Mouse (Mus musculus) liver, embryonic 14.5 days (tissue): Measurements from ENCODE around the gene Accsl. TPM values are rescaled to one million over a fixed set of nuclear protein-coding genes. Genes with fewer than 3 reads are reported as not detected.

Experiments
- ATAC-seq: fragments of 200-750 bp; cut with Nextera tagmentation; 2 replicates; pipeline ENCODE4 v1.8.0; 2017; ENCODE audit warnings: moderate number of reproducible peaks, mild to moderate bottlenecking, moderate library complexity; ENCODE audit not compliant: insufficient read depth
- DNase-seq, 3 experiments: peaks; one replicate each; pipeline ENCODE4 v3.0.0-alpha.2; 2012 to 2013; ENCODE audit warnings: low read depth in 3 of 3, low spot score in 3 of 3
- H3K27ac ChIP-seq: fragments of 300-500 bp; sonication (generic); 2 replicates; pipeline ENCODE4 v1.5.1; 2014; ENCODE audit warnings: moderate library complexity, mild to moderate bottlenecking, control low read depth, inconsistent platforms
- H3K27me3 ChIP-seq: fragments of 300-500 bp; sonication (generic); 2 replicates; pipeline ENCODE4 v1.6.1; 2014; ENCODE audit warnings: mild to moderate bottlenecking, low read length, moderate library complexity; ENCODE audit not compliant: control insufficient read depth, insufficient read depth
- H3K36me3 ChIP-seq: fragments of 300-500 bp; sonication (generic); replicated peaks from 2 replicates; pipeline ENCODE4 v1.6.1; 2014; ENCODE audit warnings: low read depth; ENCODE audit not compliant: control insufficient read depth, insufficient read depth
- H3K4me1 ChIP-seq, 2 experiments: fragments of 200-500 bp in 1 of 2; fragments of 300-500 bp in 1 of 2; sonication (generic) in 1 of 2; replicated peaks; 2 replicates each; pipeline ENCODE4 v1.6.1; 2012 to 2014; ENCODE audit warnings: antibody characterized with exemption in 1 of 2, inconsistent platforms in 1 of 2, low read length in 1 of 2; ENCODE audit not compliant: control insufficient read depth in 2 of 2, insufficient read depth in 2 of 2
- H3K4me2 ChIP-seq: fragments of 300-500 bp; sonication (generic); 2 replicates; pipeline ENCODE4 v1.6.1; 2014; ENCODE audit warnings: low read depth, mild to moderate bottlenecking, control low read depth, moderate library complexity
- H3K4me3 ChIP-seq, 2 experiments: fragments of 200-500 bp in 1 of 2; fragments of 300-500 bp in 1 of 2; sonication (generic) in 1 of 2; 2 replicates each; pipeline ENCODE4 v1.5.1; 2012 to 2014; ENCODE audit warnings: low read depth in 2 of 2, low read length in 2 of 2, mild to moderate bottlenecking in 2 of 2, control low read depth in 1 of 2, inconsistent platforms in 1 of 2, moderate library complexity in 1 of 2; ENCODE audit not compliant: insufficient read depth in 1 of 2
- H3K9ac ChIP-seq: fragments of 300-500 bp; sonication (generic); replicated peaks from 2 replicates; pipeline ENCODE4 v1.6.1; 2014; ENCODE audit warnings: mild to moderate bottlenecking, control low read depth, moderate library complexity
- H3K9me3 ChIP-seq: fragments of 300-500 bp; sonication (generic); 2 replicates; pipeline ENCODE4 v1.6.1; 2016; ENCODE audit warnings: low read length, mixed read lengths; ENCODE audit not compliant: control insufficient read depth
- CTCF ChIP-seq: IDR thresholded peaks from 2 replicates; pipeline ENCODE4 v1.5.1; 2016; ENCODE audit warnings: antibody characterized with exemption, low read depth, control low read depth
- EP300 ChIP-seq: IDR thresholded peaks from 2 replicates; pipeline ENCODE4 v1.6.1; 2016; ENCODE audit warnings: antibody characterized with exemption, low read depth
- WGBS: fragments of 180-500 bp; shearing (Covaris S2); extraction: QIAGEN DNeasy Blood & Tissue Kit; methylation state at CpG from one replicate; pipeline ENCODE4 v1.1.7; 2014; ENCODE audit not compliant: insufficient replicate concordance; 5-methylcytosine and 5-hydroxymethylcytosine counted together
- polyA plus RNA-seq, 2 experiments: library from polyadenylated mRNA; depleted of rRNA in 1 of 2; stranded (reverse) in 1 of 2; unstranded in 1 of 2; fragments of >200 nt; fragmentation: Nextera tagmentation in 1 of 2; extraction: Ambion mirVana in 1 of 2; gene quantifications; 2 replicates each; pipeline versions ENCODE4 v1.2.1 to v1.2.3; 2012 to 2014

Accsl gene
- polyA plus RNA-seq (2012; rRNA removed) (0.02 TPM in 1 of 2 replicates, not detected in the other), polyA plus RNA-seq (2014; fragmentation: Nextera tagmentation; extraction: Ambion mirVana) (not detected in 2 replicates)

DNA sequence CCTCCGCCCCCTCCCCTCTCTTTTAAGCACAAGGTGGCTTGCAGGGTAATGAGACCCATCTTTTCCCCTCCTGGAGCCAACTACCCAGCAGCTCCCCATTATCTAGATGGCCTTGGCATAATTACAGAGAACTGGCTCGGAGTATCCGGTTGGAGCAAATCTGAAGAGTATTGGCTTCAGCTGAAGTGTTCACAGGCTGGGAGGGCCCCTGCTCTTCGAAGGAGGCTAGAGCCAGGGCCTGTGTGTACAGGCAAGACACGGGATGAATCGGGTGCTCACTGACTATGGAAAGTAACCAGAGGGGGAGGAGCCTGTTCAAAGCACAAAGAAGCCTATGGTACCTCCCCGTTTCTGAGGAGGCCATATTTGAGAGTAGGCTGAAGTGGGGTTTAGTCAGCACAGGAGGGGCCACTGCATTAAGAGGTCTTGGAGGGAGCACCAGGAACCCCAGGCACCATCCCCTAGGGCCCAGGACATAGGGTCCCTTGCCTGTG, at the start of gene Accsl:
TSS of gene Accsl (minus strand) at position 51 of the 494 bp plus-strand sequence.
- no peak within 1 kb of the TSS for H3K4me2 ChIP-seq
- no peak within 1 kb of the TSS for H3K27ac ChIP-seq
- H3K9ac ChIP-seq: no peak within 1 kb of the TSS
- ATAC-seq (no peak), DNase-seq (no peak)
- no peaks in the 10 kb centered on the region; a peak in 1 of 4 replicates for H3K4me1 ChIP-seq
- no peaks in the 10 kb centered on the region for H3K27me3 ChIP-seq
- no peaks in the 10 kb centered on the region for H3K36me3 ChIP-seq
- TF ChIP-seq CTCF (no peak), EP300 (no peak)
- WGBS: 53% methylated on average over 7 of the region's 7 CpGs
- no peak within 1 kb of the TSS for H3K4me3 ChIP-seq
- H3K9me3 ChIP-seq: no peaks in the 10 kb centered on the region

GRCm38 (mm10) chr2:93913552-93913951, 44.6 kb upstream of the Accsl start:
- Histone ChIP-seq H3K4me3 (no peak overlapping the region), H3K27ac (no peak overlapping the region), H3K4me2 (no peak overlapping the region), H3K9me3 (no peaks in the 10 kb centered on the region), H3K9ac (no peak overlapping the region), H3K27me3 (no peaks in the 10 kb centered on the region; the same call in 1 of the 2 replicates), H3K4me1 (no peaks in the 10 kb centered on the region), H3K36me3 (no peaks in the 10 kb centered on the region)
- 54% methylated on average over 2 of the region's 2 CpGs for WGBS
- ATAC-seq (no peak), DNase-seq (no peak)
- TF ChIP-seq CTCF (no peak), EP300 (no peak)

DNA sequence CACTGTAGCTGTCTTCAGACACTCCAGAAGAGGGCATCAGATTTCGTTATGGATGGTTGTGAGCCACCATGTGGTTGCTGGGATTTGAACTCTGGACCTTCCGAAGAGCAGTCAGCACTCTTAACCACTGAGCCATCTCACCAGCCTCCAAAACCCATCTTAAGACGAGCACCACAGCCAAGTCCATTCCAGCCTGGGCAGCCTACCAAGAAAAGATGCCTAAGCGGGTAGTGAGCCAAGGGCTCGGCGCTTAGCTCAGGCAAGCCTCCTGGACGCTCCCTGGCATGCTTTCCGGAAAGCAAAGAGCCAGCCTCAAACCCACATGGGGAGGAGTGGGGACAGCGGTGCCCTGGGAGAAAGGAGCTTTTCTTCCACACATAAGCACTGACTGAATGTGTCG, 43.0 kb upstream of the Accsl start:
- H3K36me3 ChIP-seq: no peaks in the 10 kb centered on the region
- 69% methylated on average over 10 of the region's 10 CpGs for WGBS
- no peak overlapping the region for H3K4me3 ChIP-seq
- H3K4me1 ChIP-seq: no peaks in the 10 kb centered on the region
- DNase-seq (no peak), ATAC-seq (no peak)
- no peak overlapping the region for H3K9ac ChIP-seq
- no peak overlapping the region for H3K4me2 ChIP-seq
- no peak overlapping the region for H3K27ac ChIP-seq
- TF ChIP-seq CTCF (no peak), EP300 (no peak)
- no peaks in the 10 kb centered on the region; the same call in 1 of the 2 replicates for H3K27me3 ChIP-seq
- H3K9me3 ChIP-seq: no peaks in the 10 kb centered on the region

DNA sequence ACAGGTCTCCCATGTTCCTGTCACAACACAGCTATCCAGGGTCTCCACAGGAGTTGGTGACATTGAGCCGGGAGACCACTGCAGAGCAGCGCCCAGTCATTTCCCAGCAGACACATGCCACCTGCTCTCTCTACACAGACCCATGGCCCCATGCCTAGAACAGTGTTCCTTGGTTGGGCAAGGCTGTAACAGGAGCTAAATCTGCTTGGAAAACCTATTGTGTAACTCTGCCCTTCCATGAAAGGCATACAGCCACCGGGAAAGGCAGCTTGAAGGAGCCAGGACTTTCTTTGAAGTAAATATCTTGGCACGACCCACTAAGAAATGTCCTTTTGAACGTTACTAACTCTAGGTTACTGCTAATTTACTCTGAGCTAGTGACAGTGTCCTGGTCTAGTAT, 40.8 kb upstream of the Accsl start:
- no peak for DNase-seq
- 42% methylated on average over 5 of the region's 5 CpGs for WGBS
- H3K4me2 ChIP-seq: no peak overlapping the region
- no peaks in the 10 kb centered on the region for H3K36me3 ChIP-seq
- no peak overlapping the region for H3K27ac ChIP-seq
- H3K4me3 ChIP-seq: no peak overlapping the region
- no peak for ATAC-seq
- no peak for TF ChIP-seq EP300
- no peak for TF ChIP-seq CTCF
- H3K9ac ChIP-seq: no peak overlapping the region
- H3K27me3 ChIP-seq: no peaks in the 10 kb centered on the region
- H3K9me3 ChIP-seq: no peaks in the 10 kb centered on the region
- no peaks in the 10 kb centered on the region for H3K4me1 ChIP-seq

- no peak overlapping the region for H3K9ac ChIP-seq
- TF ChIP-seq EP300 (no peak), CTCF (no peak)
- H3K27me3 ChIP-seq: no peaks in the 10 kb centered on the region
- H3K4me2 ChIP-seq: no peak overlapping the region
- H3K9me3 ChIP-seq: no peaks in the 10 kb centered on the region
- 51% methylated on average over 9 of the region's 9 CpGs for WGBS
- no peak overlapping the region for H3K4me3 ChIP-seq
- H3K4me1 ChIP-seq: no peaks in the 10 kb centered on the region
- no peak overlapping the region for H3K27ac ChIP-seq
- ATAC-seq (no peak), DNase-seq (no peak)
- H3K36me3 ChIP-seq: no peaks in the 10 kb centered on the region
These were observed 38.8 kb upstream of the Accsl start for GRCm38 (mm10) chr2:93907519-93908294.
